Comparison of ENCODE assay signal across 28 mouse cellular contexts in genomic region chr19:38351202-38351601, GRCm38 (mm10). TPM values are rescaled to one million over a fixed set of nuclear protein-coding genes. Genes with fewer than 3 reads are reported as not detected.
DNase-seq lines count a peak whose midpoint lies in the region; ATAC-seq and TF ChIP-seq lines count a peak whose summit lies in the region.
"Had no signal": no experiment of that assay in that cellular context is flagged by ENCODE, and none has a peak within 500 bp of the region (broad histone marks: within the 10 kb centered on the region; RNA-seq: fewer than 3 reads in every experiment).

No protein-coding gene starts in this region.

- H3K4me2 ChIP-seq in intestine, embryonic 15.5 days (replicated peaks): no peak overlapping the region
- H3K4me2 ChIP-seq in midbrain, embryonic 14.5 days (ENCODE audit: low read length): no peak overlapping the region
- no peak overlapping the region for H3K4me2 ChIP-seq in forebrain, embryonic 13.5 days
- H3K4me2 ChIP-seq: forebrain, embryonic 15.5 days; heart, embryonic 12.5 days; heart, embryonic 15.5 days; hindbrain, embryonic 13.5 days had no signal

- no peaks in the 10 kb centered on the region for H3K27me3 ChIP-seq in intestine, embryonic 15.5 days (replicated peaks)
- no peaks in the 10 kb centered on the region for H3K27me3 ChIP-seq in small intestine, adult 2 months (ENCODE audit: control insufficient read depth, insufficient read depth, low read length)
- H3K27me3 ChIP-seq in midbrain, embryonic 14.5 days (ENCODE audit: control insufficient read depth, insufficient read depth, low read length): no peaks in the 10 kb centered on the region
- H3K27me3 ChIP-seq in forebrain, embryonic 13.5 days: peaks cover 22% of the 10 kb centered on the region; the same call in 1 of the 2 replicates
- H3K27me3 ChIP-seq: CH12.LX; forebrain, embryonic 15.5 days; heart, embryonic 12.5 days; heart, embryonic 15.5 days; hindbrain, embryonic 13.5 days; Patski had no signal

- peak; percentile 60 for ATAC-seq in intestine, embryonic 15.5 days
- ATAC-seq in midbrain, embryonic 14.5 days (ENCODE audit: low FRiP score, low TSS enrichment): no peak
- ATAC-seq in forebrain, embryonic 13.5 days: no peak
- ATAC-seq: forebrain, embryonic 15.5 days; hindbrain, embryonic 16.5 days; Patski had no signal

- TF ChIP-seq CTCF in small intestine, adult 2 months (IDR thresholded peaks at IDR 0.05; ENCODE audit: extremely low read depth, insufficient read length, insufficient replicate concordance, low read depth, low read length): no peak

- peak; percentile 29 for DNase-seq in 3T3-L1 (ENCODE audit: low read depth, low spot score)
- DNase-seq in 416B (ENCODE audit: low read depth): peak; percentile 19
- DNase-seq in layer of hippocampus, adult 8-10 months (ENCODE audit: low spot score in 2 of 2): no peak
- DNase-seq in midbrain, embryonic 14.5 days: no peak
- no peak for DNase-seq in urinary bladder, adult 18-20 months (ENCODE audit: low spot score in 2 of 2)
- DNase-seq: adrenal gland, adult 8-10 months; adrenal gland, postnatal 36 days; B cell, adult 2 months; cerebellum, adult 18-20 months; cerebellum, adult 9-10 months; cerebellum, postnatal 14 days; gastrocnemius, postnatal 36 days; heart, adult 2 months; heart, postnatal 10 days; heart, postnatal 36 days had no signal

- no peaks in the 10 kb centered on the region for H3K4me1 ChIP-seq in intestine, embryonic 15.5 days (replicated peaks)
- peaks cover 12% of the 10 kb centered on the region; the same call in 1 of the 2 replicates for H3K4me1 ChIP-seq in small intestine, adult 2 months (ENCODE audit: control insufficient read depth, insufficient read depth, insufficient read length, low read length)
- no peaks in the 10 kb centered on the region; the same call in 1 of the 2 replicates for H3K4me1 ChIP-seq in midbrain, embryonic 14.5 days (ENCODE audit: control insufficient read depth, insufficient read depth, low read length)
- H3K4me1 ChIP-seq in forebrain, embryonic 13.5 days: peaks cover 14% of the 10 kb centered on the region
- H3K4me1 ChIP-seq: heart, embryonic 12.5 days; heart, embryonic 15.5 days; hindbrain, embryonic 13.5 days had no signal

- H3K4me3 ChIP-seq in intestine, embryonic 15.5 days (replicated peaks): no peak overlapping the region
- no peak overlapping the region for H3K4me3 ChIP-seq in small intestine, adult 2 months (ENCODE audit: low read depth, low read length)
- no peak overlapping the region for H3K4me3 ChIP-seq in midbrain, embryonic 14.5 days (replicated peaks; ENCODE audit: low read depth, low read length)
- H3K4me3 ChIP-seq in forebrain, embryonic 13.5 days: no peak overlapping the region
- H3K4me3 ChIP-seq: forebrain, embryonic 10.5 days; forebrain, embryonic 15.5 days; heart, adult 2 months; heart, embryonic 12.5 days; heart, embryonic 15.5 days; hindbrain, embryonic 10.5 days; hindbrain, embryonic 13.5 days had no signal

- H3K27ac ChIP-seq in intestine, embryonic 15.5 days: no peak overlapping the region
- H3K27ac ChIP-seq in small intestine, adult 2 months (ENCODE audit: insufficient read depth, low read depth, low read length): peak overlapping the region; percentile 100
- H3K27ac ChIP-seq in midbrain, embryonic 14.5 days (replicated peaks; ENCODE audit: low read depth, low read length): no peak overlapping the region
- H3K27ac ChIP-seq in forebrain, embryonic 13.5 days: no peak overlapping the region
- H3K27ac ChIP-seq: forebrain, embryonic 10.5 days; forebrain, embryonic 15.5 days; heart, adult 2 months; heart, embryonic 15.5 days; hindbrain, embryonic 10.5 days; hindbrain, embryonic 13.5 days had no signal

- H3K36me3 ChIP-seq in intestine, embryonic 15.5 days: no peaks in the 10 kb centered on the region
- H3K36me3 ChIP-seq in small intestine, adult 2 months (ENCODE audit: control insufficient read depth, insufficient read depth, low read length): no peaks in the 10 kb centered on the region
- H3K36me3 ChIP-seq in midbrain, embryonic 14.5 days (ENCODE audit: control insufficient read depth, insufficient read depth, low read length): no peaks in the 10 kb centered on the region
- H3K36me3 ChIP-seq in forebrain, embryonic 13.5 days (ENCODE audit: poor library complexity, severe bottlenecking): no peaks in the 10 kb centered on the region
- H3K36me3 ChIP-seq: forebrain, embryonic 10.5 days; forebrain, embryonic 15.5 days; G1E; heart, embryonic 12.5 days; heart, embryonic 15.5 days; hindbrain, embryonic 10.5 days; hindbrain, embryonic 13.5 days had no signal

- TF ChIP-seq POLR2A in small intestine, adult 2 months (IDR thresholded peaks at IDR 0.05; ENCODE audit: low read depth, low read length): no peak

- no peaks in the 10 kb centered on the region for H3K9me3 ChIP-seq in intestine, embryonic 15.5 days
- H3K9me3 ChIP-seq in midbrain, embryonic 14.5 days (ENCODE audit: control insufficient read depth, low read length): no peaks in the 10 kb centered on the region
- no peaks in the 10 kb centered on the region for H3K9me3 ChIP-seq in forebrain, embryonic 13.5 days (replicated peaks)
- H3K9me3 ChIP-seq: forebrain, embryonic 10.5 days; forebrain, embryonic 15.5 days; G1E; heart, embryonic 15.5 days; hindbrain, embryonic 10.5 days; hindbrain, embryonic 13.5 days had no signal

- H3K9ac ChIP-seq in intestine, embryonic 15.5 days: no peak overlapping the region
- H3K9ac ChIP-seq in midbrain, embryonic 14.5 days (replicated peaks; ENCODE audit: low read length): no peak overlapping the region
- no peak overlapping the region for H3K9ac ChIP-seq in forebrain, embryonic 13.5 days
- H3K9ac ChIP-seq: forebrain, embryonic 15.5 days; heart, embryonic 12.5 days; heart, embryonic 15.5 days; hindbrain, embryonic 13.5 days had no signal

- WGBS in intestine, embryonic 15.5 days: 66% methylated on average over 2 of the region's 2 CpGs
- 25% methylated on average over 2 of the region's 2 CpGs for WGBS in small intestine, adult 2 months
- WGBS in midbrain, embryonic 14.5 days: 91% methylated on average over 2 of the region's 2 CpGs
- 91% methylated on average over 2 of the region's 2 CpGs for WGBS in forebrain, embryonic 13.5 days

RNA-seq across cellular contexts. Expression of gene Slc35g1, which starts 44.6 kb away (rescaled TPM):
- polyA plus RNA-seq in intestine, embryonic 15.5 days (2015; fragmentation: Nextera tagmentation; extraction: Ambion mirVana): 8.1 and 8.5 TPM in 2 replicates
- polyA plus RNA-seq in small intestine, adult 2 months (2012; rRNA removed): 25.1 and 36.9 TPM in 2 replicates
- 1 to 10 TPM; 2.1 to 2.4 (median 2.3) TPM for total RNA-seq in layer of hippocampus, adult 8-10 months (2022)
- 0.86 and 1.5 TPM in 2 replicates for polyA plus RNA-seq in midbrain, embryonic 14.5 days (2014; fragmentation: Nextera tagmentation; extraction: Ambion mirVana)
- polyA plus RNA-seq in forebrain, embryonic 13.5 days (2015; fragmentation: Nextera tagmentation; extraction: Ambion mirVana): 2.3 TPM in 2 replicates

Comparison
In these comparisons a context has a peak if more than half of its experiments do, and no peak if none do; other contexts are left out.
1. DNase-seq: peak in 3T3-L1 (single experiment) and 416B (single experiment); none in layer of hippocampus, adult 8-10 months (0 of 2), midbrain, embryonic 14.5 days (single experiment) and urinary bladder, adult 18-20 months (0 of 2).